ENCODE assay signal across 34 mouse cellular contexts in genomic region chr9:74985770-74986169, GRCm38 (mm10). TPM values are rescaled to one million over a fixed set of nuclear protein-coding genes. Genes with fewer than 3 reads are reported as not detected.
DNase-seq lines count a peak whose midpoint lies in the region; ATAC-seq and TF ChIP-seq lines count a peak whose summit lies in the region.
"Had no signal": no experiment of that assay in that cellular context is flagged by ENCODE, and none has a peak within 500 bp of the region (broad histone marks: within the 10 kb centered on the region; RNA-seq: fewer than 3 reads in every experiment).

No protein-coding gene starts in this region.

- H3K27me3 ChIP-seq in megakaryocyte, embryonic 14.5 days (replicated peaks) = no peaks in the 10 kb centered on the region
- H3K27me3 ChIP-seq: embryonic facial prominence, embryonic 15.5 days; forebrain, embryonic 12.5 days; heart, embryonic 15.5 days; hindbrain, embryonic 13.5 days; limb, embryonic 15.5 days; midbrain, embryonic 12.5 days; neural tube, embryonic 15.5 days; Patski had no signal

- H3K36me3 ChIP-seq in megakaryocyte, embryonic 14.5 days (replicated peaks; ENCODE audit: low read length) = peaks cover 75% of the 10 kb centered on the region
- H3K36me3 ChIP-seq: embryonic facial prominence, embryonic 15.5 days; forebrain, embryonic 12.5 days; heart, embryonic 10.5 days; heart, embryonic 15.5 days; hindbrain, embryonic 13.5 days; limb, embryonic 10.5 days; limb, embryonic 15.5 days; midbrain, embryonic 12.5 days; neural tube, embryonic 15.5 days had no signal

- H3K4me3 ChIP-seq in megakaryocyte, embryonic 14.5 days (replicated peaks) = peak overlapping the region; percentile 21
- H3K4me3 ChIP-seq in layer of hippocampus, adult 2 months = no peak overlapping the region
- H3K4me3 ChIP-seq: embryonic facial prominence, embryonic 15.5 days; forebrain, embryonic 12.5 days; heart, embryonic 10.5 days; heart, embryonic 15.5 days; hindbrain, embryonic 13.5 days; limb, embryonic 10.5 days; limb, embryonic 15.5 days; midbrain, embryonic 12.5 days; neural tube, embryonic 15.5 days had no signal

- ATAC-seq in megakaryocyte, adult 5-6 weeks (ENCODE audit: poor library complexity, severe bottlenecking) = no peak
- ATAC-seq in hematopoietic stem cell, adult 5-6 weeks (replicated peaks in 1 of 2; ENCODE audit: insufficient read depth in 1 of 2, low FRiP score in 2 of 2, low TSS enrichment in 1 of 2, low read depth in 1 of 2, poor library complexity in 2 of 2, severe bottlenecking in 2 of 2) = peak; percentile 42 to 53
- ATAC-seq in neutrophil, adult 5-6 weeks (ENCODE audit: extremely low read depth, insufficient number of reproducible peaks, low FRiP score, poor library complexity, severe bottlenecking) = peak; percentile 67
- ATAC-seq: forebrain, postnatal 0 days; intestine, embryonic 16.5 days; Patski had no signal

- no peak for TF ChIP-seq CTCF in layer of hippocampus, adult 2 months (conservative IDR thresholded peaks at IDR 0.05)

- H3K27ac ChIP-seq in layer of hippocampus, adult 2 months = no peak overlapping the region
- H3K27ac ChIP-seq: embryonic facial prominence, embryonic 15.5 days; forebrain, embryonic 12.5 days; heart, embryonic 10.5 days; heart, embryonic 15.5 days; hindbrain, embryonic 13.5 days; kidney, postnatal 0 days; limb, embryonic 15.5 days; liver, embryonic 14.5 days; midbrain, embryonic 12.5 days; neural tube, embryonic 15.5 days had no signal

- peak; percentile 40 to 51 for DNase-seq in B cell, adult 2 months
- DNase-seq in heart, adult 18-20 months = no peak
- DNase-seq in layer of hippocampus, adult 2 months (ENCODE audit: low spot score in 2 of 2) = no peak
- no peak for DNase-seq in adrenal gland, adult (ENCODE audit: inconsistent age in 2 of 2, low spot score in 1 of 2)
- DNase-seq: adrenal gland, postnatal 14 days; cerebellum, adult 2 months; cerebellum, postnatal 25 days; embryo, embryonic 11 days; forebrain, postnatal 0 days; gastrocnemius, postnatal 10 days; kidney, adult 8-10 months; kidney, postnatal 4 days; layer of hippocampus, postnatal 36 days; lung, adult 2 months; lung, postnatal 14 days; right cerebral cortex, adult 18-20 months; right cerebral cortex, postnatal 4 days had no signal

- peaks cover 94% of the 10 kb centered on the region for H3K4me1 ChIP-seq in megakaryocyte, embryonic 14.5 days
- H3K4me1 ChIP-seq: forebrain, embryonic 12.5 days; midbrain, embryonic 12.5 days had no signal

- H3K9me3 ChIP-seq in megakaryocyte, embryonic 14.5 days = no peaks in the 10 kb centered on the region
- H3K9me3 ChIP-seq: embryonic facial prominence, embryonic 15.5 days; forebrain, embryonic 12.5 days; heart, embryonic 10.5 days; heart, embryonic 15.5 days; hindbrain, embryonic 13.5 days; limb, embryonic 10.5 days; limb, embryonic 15.5 days; midbrain, embryonic 12.5 days; neural tube, embryonic 15.5 days had no signal

RNA-seq across cellular contexts. Expression of gene Fam214a, which starts 33.1 kb away (rescaled TPM):
- polyA plus RNA-seq in megakaryocyte, embryonic 14.5 days (2012; ENCODE audit: insufficient read depth, low replicate concordance) = 1.3 and 5.1 TPM in 2 replicates
- 11.8 and 14.1 TPM in 2 replicates for total RNA-seq in megakaryocyte, adult 5-6 weeks (2015)
- total RNA-seq in megakaryocyte, adult 5-6 weeks (2017) = 9.3 and 10.5 TPM in 2 replicates
- 29.0 and 36.5 TPM in 2 replicates for total RNA-seq in hematopoietic stem cell, adult 5-6 weeks (2017)
- total RNA-seq in neutrophil, adult 5-6 weeks (2017) = 86.2 and 101 TPM in 2 replicates
- total RNA-seq in heart, adult 18-20 months (2021) = 10 to 100 TPM; 17.8 to 34.7 TPM
- 10 to 100 TPM; 47.5 to 52.1 TPM for total RNA-seq in layer of hippocampus, adult 2 months (2021)

RNA-seq across cellular contexts. Expression of gene Arpp19, which starts 51.6 kb away (rescaled TPM):
- 6.1 and 31.5 TPM in 2 replicates for polyA plus RNA-seq in megakaryocyte, embryonic 14.5 days (2012; ENCODE audit: insufficient read depth, low replicate concordance)
- total RNA-seq in megakaryocyte, adult 5-6 weeks (2015) = 134 and 149 TPM in 2 replicates
- 114 and 153 TPM in 2 replicates for total RNA-seq in megakaryocyte, adult 5-6 weeks (2017)
- total RNA-seq in hematopoietic stem cell, adult 5-6 weeks (2017) = 98.1 and 107 TPM in 2 replicates
- 110 and 123 TPM in 2 replicates for total RNA-seq in neutrophil, adult 5-6 weeks (2017)
- 100 to 1,000 TPM; 180 to 203 TPM for total RNA-seq in heart, adult 18-20 months (2021)
- total RNA-seq in layer of hippocampus, adult 2 months (2021) = 100 to 1,000 TPM; 163 to 170 TPM

Comparison
In these comparisons a context has a peak if more than half of its experiments do, and no peak if none do; other contexts are left out.
1. DNase-seq: peak in B cell, adult 2 months (2 of 2); none in heart, adult 18-20 months (0 of 2), layer of hippocampus, adult 2 months (0 of 2) and adrenal gland, adult (0 of 2).